Mouse (Mus musculus): ENCODE data around the gene Gsdma2.
"Not testable (repeated sequence)": the region's sequence is repeated elsewhere in the genome, so short reads cannot be mapped to it uniquely, and the experiment has no call there.

Gsdma2 gene

DNA sequence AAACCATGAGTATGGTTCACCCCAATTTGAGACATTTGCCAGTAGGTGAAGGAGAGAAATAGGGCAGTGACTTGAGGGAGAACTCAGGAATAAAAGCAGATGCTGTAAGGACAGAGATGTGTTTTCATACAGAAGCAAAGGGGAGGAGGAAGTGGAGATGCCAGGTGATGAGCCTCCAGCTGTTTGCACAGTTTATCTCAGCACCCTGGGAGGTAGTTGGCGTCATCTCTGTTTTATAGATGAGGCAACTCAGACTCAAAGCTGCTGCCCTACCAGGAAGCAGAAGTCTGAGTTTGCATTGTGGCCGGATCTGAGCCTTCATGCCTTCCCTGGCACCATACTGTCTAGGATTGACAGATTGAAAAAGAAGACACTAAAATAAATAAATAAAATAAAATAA is 22.4 kb downstream of the Gsdma2 start:
- no peak for DNase-seq (ENCODE audit: low read depth, low spot score)

DNA sequence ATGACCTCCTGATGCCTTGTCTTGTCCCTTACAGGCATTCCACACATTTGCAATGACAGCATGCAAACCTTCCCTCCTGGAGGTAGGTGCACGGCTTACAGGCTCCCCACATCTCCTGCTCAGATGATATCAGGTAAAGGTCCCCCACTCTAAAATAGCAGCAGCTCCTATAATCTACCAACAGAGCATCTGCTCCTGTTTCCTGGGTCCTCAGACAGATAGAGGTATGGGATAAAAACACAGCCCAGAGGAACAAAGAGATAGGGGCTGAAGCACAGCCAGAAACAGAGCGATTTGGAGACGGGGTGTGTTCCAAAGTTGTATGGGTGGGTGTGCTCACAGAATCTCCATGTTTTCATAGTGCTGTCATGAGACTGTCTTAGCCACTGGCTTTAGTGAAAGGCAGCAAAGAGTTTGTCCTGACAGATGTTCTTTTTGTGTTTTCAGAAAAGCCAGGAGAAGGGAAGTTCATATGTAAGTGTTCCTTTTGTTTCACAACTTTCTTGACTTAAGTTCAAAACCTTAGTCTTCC is 24.8 kb downstream of the Gsdma2 start:
- no peak for DNase-seq (ENCODE audit: low read depth, low spot score)

DNA sequence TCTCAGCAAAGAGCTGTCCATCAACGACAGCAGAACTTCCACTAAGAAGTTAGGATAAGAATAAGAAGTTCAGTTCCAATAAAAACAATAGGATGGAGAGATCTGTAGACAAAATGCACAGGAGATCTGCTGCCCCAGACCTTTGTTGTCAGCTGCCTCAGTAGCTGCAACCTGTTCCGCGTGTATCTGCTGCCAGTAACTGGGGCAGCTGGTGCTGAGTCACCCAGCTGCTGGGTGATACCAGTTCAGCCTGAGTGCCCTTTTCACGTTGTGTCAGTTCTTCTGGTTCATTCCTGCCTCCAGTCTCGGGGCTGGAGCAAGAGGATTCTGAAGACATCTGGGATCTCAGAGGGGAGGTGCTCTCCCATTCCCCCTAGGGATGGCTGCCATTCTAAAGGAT is 25.3 kb downstream of the Gsdma2 start:
- no peak for DNase-seq (ENCODE audit: low read depth, low spot score)

DNA sequence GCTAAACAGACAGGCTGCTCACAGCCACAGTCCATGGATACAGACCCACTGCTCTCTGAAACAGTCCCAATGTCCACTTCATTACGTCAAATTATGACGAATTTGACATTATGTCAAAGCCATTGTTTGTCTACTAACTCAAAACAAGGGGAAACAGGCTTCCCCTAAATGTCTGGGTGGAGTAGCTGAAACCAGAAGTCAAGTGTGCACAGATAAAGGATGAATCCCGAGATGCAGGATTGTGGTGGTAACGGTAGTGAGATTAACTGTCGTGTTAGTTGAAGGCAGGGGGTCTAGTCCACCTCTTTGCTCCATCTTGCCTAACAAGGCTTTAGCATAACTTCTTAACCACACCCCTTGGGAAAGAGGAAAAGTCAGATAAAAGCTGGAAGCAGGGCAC is 25.9 kb downstream of the Gsdma2 start:
- no peak for DNase-seq (ENCODE audit: low read depth, low spot score)

DNA sequence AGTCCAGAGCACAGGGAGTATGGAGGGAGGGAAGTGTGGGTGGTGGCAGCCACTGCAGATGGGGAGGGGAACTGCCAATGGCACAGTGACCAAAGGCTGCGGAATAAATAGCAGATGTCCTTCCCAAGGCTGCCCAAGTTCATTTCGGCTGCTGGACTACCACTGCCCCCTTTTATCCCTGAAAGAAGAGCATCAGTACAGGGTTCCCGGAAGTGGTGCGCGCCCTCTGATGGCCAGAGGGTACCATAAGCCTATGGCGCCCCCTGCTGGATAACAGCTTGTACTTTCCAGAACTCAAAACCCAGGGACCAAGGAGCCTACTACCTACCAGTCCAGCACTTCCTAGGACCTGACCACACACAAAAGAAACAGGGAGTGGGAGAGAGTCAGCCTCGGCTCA is 26.6 kb downstream of the Gsdma2 start:
- not testable (repeated sequence) for DNase-seq (ENCODE audit: low read depth, low spot score)

DNA sequence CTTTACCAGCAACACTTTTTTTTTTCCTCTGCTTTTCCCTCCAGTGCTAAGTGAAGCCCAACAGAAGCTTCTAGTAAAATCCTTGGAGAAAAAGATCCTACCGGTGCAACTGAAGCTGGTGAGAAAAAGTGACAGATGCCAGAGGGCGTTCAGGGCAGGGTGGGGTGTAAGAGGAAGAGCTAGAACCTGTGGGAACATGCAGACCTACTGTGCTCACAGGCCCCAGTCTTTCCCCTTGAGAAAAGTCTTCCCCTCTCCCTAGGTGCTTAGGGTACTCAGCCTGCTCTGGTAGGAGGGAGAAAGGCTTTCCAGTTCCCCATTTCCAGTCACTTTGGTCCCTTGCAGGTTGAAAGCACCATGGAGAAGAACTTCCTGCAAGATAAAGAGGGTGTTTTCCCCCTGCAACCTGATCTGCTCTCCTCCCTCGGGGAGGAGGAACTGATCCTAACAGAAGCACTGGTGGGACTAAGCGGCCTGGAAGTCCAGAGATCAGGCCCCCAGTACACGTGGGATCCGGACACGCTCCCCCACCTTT is 29.3 kb downstream of the Gsdma2 start:
- DNase-seq (ENCODE audit: low read depth, low spot score), result no peak

DNA sequence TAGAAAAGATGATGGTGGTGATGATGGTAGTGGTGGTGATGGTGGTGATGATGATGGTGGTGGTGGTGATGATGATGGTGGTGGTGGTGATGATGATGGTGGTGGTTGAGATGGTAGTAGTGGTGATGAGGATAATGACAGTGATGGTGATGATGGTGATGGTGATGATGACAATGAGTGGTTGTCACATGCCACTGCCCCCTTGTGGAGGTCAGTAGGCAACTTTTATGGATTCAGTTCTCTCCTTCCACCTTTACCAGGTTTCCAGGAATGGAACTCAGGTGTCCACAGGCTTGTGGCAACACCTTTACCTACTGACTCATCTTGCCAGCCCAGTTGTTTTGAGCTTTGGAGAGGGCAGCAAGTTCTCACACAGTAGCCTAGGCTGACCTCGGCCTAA is 33.5 kb downstream of the Gsdma2 start:
- DNase-seq (ENCODE audit: low read depth, low spot score), result no peak

DNA sequence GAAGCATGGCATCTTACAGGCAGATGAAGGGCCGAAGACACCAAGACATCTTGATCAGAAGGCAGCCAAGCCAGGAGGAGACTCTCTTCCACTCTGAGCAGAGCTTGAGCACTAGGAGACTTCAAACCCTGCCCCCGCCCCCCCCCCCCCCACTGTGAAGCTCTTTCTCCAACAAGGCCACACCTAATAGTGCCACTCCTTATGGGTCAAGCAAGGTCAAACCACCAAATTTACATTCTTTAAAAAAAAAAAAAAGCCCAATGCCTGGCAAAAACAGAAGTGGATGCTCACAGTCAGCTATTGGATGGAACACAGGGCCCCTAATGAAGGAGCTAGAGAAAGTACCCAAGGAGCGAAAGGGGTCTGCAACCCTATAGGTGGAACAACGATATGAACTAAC is 34.0 kb downstream of the Gsdma2 start:
- DNase-seq (ENCODE audit: low read depth, low spot score), result not testable (repeated sequence)

DNA sequence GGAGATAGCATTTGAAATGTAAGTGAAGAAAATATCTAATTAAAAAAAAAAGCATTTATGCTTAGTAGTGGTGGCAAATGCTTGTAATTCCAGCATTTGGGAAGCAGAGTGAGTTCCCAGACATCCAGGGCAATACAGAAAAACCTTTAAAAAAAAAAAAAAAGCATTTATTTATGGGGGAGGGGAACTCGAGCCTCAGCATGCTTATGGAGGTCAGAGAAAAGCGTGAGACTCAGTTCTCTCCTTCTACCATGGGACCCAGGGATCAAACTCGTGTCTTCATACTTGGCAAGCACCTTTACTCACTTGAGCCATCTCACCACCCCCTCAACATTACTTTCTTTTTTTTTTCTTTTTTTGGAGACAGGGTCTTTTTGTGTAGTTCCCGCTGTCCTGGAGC is 34.6 kb downstream of the Gsdma2 start:
- no peak for DNase-seq (ENCODE audit: low read depth, low spot score)

DNA sequence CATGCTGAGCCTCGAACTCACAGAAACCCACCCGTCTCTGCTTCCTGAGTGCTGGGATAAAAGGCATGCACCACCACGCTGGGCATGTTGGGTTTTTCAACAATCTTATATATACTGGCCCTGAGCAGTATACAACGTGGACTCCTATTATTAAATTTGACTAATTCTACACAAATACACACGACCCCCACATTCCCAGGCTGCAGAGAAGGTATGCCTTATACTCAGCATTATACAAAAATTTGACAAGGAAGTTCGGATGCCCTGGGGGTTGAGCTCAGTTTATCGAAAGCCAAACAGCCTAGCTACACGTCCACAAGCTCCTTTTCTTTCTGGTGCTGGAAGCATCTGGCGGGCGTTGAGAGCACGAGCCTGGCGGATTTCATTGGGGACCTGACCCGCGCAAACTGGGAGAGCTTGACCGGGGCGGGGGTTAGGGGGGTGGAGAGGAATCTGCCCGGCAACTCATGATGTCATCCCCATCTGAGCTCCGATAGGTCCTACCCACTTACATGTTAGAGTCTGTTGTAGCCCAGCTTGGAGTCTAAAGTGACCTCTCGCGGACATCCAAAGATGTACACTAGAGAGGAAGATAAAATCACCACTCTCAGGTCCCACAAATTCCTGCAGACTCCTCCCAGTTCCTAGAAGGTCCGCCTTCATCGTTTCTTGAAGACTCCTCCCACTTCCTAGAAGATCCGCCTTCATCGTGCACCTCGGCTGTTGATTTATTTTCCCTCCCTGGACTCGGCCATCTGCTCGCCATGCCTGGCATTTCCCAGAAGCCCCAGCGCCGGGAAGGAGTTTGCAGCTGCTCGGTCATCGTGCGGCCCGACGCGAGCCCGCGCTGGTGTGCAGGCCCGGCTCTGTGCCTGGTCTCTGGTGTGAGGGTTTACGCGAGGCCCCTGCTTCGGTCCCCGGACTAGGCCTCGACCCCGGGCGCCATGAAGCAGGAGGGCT is 35.5 kb downstream of the Gsdma2 start, which contains the start of gene Psmd3:
Gene Psmd3 (plus strand): TSS at position 769 of the 960 bp plus-strand sequence.
- peak; percentile 99 for DNase-seq (ENCODE audit: low read depth, low spot score)

DNA sequence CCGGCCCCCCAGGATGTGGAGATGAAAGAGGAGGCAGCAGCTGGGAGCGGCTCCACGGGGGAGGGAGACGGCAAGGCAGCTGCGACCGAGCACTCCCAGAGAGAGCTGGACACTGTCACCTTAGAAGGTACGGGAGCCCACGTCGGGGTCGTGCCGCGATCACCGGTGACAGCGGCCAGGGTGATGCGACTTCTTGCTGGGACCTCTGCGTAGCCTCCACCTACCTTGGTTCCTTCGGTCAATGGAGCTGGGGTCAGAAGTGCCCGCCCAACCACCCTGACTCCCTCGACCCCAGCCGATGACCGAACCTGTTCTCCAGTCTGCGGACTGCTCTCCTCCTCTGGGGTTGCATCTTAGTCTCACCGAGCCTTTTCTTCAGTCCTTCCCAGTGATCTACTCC is 36.3 kb downstream of the Gsdma2 start:
- DNase-seq (ENCODE audit: low read depth, low spot score), result no peak

DNA sequence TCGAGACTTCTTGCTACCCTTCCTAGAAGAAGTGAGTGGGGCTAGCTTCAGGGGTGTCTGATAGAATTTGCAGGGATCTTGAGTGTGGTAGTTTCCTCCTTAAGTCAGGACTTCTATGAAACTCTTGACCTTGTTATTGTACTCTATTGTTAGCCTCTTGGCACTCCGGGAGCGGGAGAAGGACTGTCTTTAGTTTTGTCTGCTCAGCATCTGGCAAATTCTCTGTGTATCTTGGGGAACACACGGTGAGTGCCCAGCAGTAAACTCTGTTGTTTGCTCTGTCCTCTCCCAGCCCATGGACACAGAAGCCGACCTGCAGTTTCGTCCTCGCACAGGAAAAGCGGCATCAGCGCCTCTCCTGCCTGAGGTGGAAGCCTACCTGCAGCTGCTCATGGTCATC is 39.1 kb downstream of the Gsdma2 start:
- DNase-seq (ENCODE audit: low read depth, low spot score), result no peak

DNA sequence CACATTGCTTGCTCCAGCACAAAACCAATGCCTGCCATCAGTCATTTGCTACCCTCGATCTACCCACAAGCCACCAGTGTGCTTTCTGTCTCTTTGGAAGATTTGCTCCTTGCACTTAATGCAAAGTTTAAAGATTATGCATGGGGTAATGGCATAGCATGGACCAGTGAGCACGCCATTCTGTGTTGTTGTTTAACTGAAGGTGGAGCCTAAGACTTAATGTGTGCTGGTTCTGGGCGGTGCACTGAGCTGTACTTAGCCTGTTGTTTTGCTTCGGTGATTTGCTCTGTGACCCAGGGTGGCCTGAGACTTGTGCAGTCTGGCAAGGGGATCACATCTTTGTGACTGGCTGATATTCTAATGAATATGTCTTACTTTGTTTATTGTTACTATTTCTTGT is 40.4 kb downstream of the Gsdma2 start:
- no peak for DNase-seq (ENCODE audit: low read depth, low spot score)

DNA sequence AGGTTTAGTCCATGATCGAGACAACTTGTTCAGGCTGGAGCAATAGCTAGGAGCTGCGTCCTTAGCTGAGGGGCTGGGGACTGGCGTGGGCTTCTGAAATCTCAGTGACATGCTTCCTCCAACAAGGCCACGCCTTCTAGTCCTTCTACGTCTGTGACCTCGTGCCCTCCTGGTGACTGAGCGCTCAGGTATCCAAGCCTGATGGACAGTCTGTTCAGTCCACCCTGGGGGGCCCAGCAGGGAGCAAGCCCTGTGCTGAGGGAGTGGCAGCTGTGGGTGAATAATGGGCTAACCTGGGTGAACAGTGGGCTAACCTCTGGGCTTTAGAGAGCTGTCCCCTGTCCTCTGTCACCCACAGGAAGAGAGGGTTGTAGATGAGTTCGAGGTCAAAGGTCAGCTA is 41.5 kb downstream of the Gsdma2 start:
- DNase-seq (ENCODE audit: low read depth, low spot score), result no peak

DNA sequence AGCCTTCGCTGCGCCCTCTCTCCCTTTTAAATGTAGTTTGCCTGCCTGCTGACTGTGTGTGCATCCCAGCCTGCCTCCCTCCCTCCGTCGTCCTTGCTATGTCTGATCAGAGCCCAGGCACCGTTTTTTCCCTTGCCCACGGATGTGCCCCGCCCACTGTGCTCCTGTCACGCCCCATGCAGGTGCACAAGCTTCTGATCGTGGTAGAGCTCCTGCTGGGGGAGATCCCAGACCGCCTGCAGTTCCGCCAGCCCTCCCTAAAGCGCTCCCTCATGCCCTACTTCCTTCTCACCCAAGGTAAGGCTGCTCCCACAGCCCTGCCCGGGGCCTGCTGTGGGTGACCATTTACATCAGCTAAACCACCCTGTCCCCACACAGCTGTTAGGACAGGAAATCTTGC is 46.6 kb downstream of the Gsdma2 start:
- DNase-seq (ENCODE audit: low read depth, low spot score), result no peak

DNA sequence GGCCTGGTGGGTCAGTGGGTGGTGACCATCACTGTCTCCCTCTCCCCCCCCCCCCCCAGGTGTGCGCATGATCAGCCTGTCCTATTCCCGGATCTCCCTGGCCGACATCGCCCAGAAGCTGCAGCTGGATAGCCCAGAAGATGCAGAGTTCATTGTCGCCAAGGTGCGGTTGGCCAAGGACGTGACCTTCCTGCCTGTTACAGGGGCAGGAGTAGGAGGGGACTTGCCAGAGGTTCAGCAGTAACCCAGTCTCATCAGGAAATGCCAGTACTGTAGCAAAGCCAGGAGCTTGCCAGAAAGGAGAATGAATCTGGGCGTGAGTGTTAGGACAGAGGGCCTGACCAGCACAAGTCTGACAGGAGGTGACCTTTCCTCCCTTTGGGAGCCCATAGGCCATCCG is 47.2 kb downstream of the Gsdma2 start:
- DNase-seq (ENCODE audit: low read depth, low spot score), result no peak

DNA sequence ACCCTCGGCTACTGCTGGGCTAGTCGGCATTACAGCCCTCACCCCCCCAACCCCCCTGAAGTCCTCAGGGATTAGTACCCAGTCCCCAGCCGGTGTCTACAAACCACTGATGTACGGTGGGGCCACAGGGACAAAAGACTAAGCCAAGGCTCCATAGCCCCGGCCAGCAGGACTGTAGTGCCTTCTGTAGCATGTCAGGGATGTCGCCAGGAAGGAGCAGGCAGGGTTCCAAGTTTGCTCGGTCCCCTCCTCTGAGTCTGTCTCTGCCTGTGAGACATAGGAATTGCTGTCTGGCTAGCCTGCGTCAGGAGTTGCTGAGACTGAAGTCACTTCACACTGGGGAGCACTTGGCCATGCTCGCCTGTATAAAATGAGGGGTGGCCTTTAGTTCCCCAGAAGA is 47.7 kb downstream of the Gsdma2 start:
- no peak for DNase-seq (ENCODE audit: low read depth, low spot score)

DNA sequence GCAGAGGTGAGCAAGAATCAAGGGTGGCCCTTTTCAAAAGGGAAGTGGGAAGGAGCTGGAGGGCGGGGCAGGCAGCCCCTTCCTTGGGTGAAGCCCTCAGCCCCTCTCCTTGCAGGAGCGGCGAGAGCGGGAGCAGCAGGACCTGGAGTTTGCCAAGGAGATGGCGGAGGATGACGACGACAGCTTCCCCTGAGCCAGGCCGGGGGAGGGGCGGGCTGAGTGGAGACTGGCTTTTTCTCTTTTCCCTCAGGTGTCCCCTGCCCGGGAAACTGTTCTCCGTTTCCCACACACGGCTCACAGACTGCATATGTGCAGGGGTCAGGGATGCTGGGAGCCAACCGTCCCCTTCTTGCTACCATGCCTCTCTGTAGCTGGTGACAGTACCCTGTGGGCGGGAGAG is 48.8 kb downstream of the Gsdma2 start:
- DNase-seq (ENCODE audit: low read depth, low spot score), result no peak

DNA sequence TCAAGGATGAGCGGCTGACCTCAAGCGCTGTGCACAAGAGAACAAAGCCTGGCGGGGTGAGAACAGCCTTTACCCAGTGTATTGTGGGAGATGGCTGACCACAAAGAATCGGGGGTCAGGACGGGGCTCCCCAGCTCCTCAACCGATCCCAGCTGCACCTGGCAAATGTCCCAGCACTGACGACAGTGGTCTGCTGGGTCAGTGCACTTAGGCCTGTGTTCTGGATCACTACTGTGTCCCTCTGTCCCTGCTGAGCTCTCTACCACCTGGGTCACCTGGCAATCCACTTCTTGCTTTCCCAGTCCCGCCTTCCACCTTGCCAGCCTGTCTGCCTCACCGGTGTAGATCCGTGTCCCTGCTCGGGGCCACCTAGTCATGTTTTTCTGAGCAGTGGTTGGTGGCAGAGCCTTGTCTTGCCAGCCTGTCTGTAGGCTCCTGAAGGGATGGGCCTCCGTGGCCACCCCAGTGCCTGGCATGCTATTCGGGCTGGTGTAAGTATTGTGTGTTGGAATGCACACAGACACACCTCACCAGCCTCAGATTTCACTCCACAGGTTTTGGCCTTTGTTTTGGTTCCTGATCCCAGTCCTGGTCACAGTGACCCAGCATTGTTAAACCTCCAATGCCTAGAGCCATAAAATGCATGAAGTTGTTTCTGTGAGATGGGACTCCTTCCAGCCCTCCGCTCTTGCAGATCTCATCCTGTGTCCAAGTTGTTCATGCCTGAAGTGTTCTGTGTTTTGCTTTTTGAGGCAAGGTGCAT is 50.1 kb downstream of the Gsdma2 start:
- DNase-seq (ENCODE audit: low read depth, low spot score), result no peak

DNA sequence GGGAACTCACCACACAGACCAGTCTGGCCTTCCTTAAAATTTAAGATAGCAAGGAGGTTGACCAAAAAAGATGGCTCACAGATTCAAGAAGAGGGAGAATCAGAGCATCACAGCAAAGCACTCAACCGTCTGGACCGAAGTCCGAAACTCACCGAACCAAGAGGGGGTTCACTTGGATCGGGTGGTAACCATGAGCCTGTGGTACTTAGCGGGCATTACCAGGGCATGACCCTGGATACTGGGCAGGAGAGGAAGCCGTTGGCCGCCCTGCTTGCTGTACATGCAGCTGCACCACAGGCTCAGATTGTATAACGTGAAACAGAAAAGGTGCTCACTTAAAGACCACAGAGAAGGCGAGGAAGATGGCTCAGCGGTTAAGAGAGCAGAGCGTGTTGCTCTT is 50.7 kb downstream of the Gsdma2 start:
- no peak for DNase-seq (ENCODE audit: low read depth, low spot score)

DNA sequence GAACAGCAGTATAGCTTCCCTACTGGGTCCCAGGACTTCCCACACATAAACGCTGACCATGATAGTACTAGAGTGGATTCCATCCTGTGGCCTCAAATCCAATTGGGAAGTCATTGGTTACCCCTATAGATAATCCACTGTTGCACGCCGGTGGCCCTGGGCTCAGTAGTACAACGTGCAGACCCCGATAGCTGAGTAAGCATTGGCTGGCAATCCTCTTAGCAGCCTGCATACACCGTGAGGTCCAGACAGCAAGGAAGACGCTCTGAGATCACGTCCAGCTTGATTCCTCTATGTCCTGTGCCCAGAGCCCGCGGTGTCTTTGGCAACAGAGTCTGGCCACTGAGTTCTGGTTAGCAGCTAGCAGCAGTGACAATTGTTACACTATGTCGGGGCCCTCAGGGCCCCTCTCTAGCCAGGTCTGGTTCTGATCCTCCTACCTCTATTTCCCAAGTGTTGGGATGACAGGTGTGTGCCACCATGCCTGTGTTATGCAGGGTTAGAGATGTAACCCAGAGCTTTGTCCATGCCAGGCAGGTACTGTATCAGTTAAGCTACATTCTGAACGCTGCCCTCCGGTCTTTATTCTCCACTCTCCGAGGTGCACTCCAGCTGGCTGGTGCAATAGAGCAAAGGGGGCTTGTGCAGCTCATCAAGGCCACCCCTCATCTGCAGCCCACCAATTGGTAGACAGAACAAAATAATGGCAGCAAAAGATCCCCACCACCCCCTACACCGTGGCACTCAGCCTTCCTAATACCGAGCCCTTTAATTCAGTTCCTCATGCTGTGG is 52.5 kb downstream of the Gsdma2 start:
- DNase-seq (ENCODE audit: low read depth, low spot score), result no peak

Measured in telencephalon, adult 2 months (tissue).